Mouse (Mus musculus) Patski (cell line): ENCODE measurements around the gene Ptpdc1. TPM values are rescaled to one million over a fixed set of nuclear protein-coding genes. Genes with fewer than 3 reads are reported as not detected.

Experiments
- ATAC-seq: fragments of 100-300 bp; one replicate; pipeline ENCODE4 v1.8.0; 2021
- CTCF ChIA-PET: fragments of 350-600 bp; sonication (Branson Sonifier 250); formaldehyde crosslinking; loops from one replicate; lab custom pipeline; 2022; ENCODE audit warnings: inconsistent platforms; lab: Charles Lee
- POLR2A ChIA-PET: fragments of 350-600 bp; sonication (Branson Sonifier 250); formaldehyde crosslinking; loops from one replicate; lab custom pipeline; 2022; ENCODE audit warnings: antibody characterized with exemption, inconsistent platforms; lab: Charles Lee
- DNase-seq: peaks from one replicate; pipeline ENCODE4 v3.0.0-alpha.2; 2011; ENCODE audit warnings: low read depth, low spot score
- H3K27me3 ChIP-seq: fragments of 371-371 bp; one replicate; pipeline ENCODE4 v1.5.1; 2021
- CTCF ChIP-seq: fragments of 100-300 bp; IDR thresholded peaks from one replicate; pipeline ENCODE4 v1.5.1; 2021
- in situ Hi-C: fragments of 300-500 bp; cut with MboI; formaldehyde crosslinking; loops from 3 replicates; pipeline ENCODE4 v1.11.1; 2018; ENCODE audit warnings: low pct_unique_long_range_greater_than_20kb, mixed read lengths
- polyA plus RNA-seq: library from polyadenylated mRNA; unstranded; gene quantifications from one replicate; pipeline ENCODE4 v1.2.3, GENCODE M21; 2021

Ptpdc1 gene
- polyA plus RNA-seq, 1 experiment from 2014 or later: 8.9 TPM

DNA sequence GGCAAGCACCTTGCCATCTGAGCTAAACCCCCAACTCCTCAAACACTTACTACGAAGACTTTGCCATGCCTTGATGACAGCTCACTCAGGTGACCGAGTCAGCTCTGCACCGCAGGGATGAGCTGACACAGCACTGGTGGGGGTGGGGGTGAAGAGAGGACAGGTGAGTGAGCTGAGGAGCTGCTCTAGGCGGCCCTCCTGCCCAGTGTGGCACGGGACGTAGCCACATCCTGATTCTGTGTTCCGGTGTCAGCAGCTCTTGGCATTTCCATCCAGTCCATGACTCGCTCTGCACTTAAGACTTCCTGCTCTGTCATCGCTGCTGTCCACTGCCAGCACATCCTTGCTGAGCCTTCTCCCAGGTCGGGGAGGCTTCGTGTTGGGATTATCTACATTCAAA is 38.1 kb downstream of the Ptpdc1 start:
- in situ Hi-C loops: no loop called here
- CTCF ChIA-PET: no interaction called here
- POLR2A ChIA-PET: no interaction called here
- no peak for DNase-seq
- no peak for TF ChIP-seq CTCF
- H3K27me3 ChIP-seq: no peaks in the 10 kb centered on the region
- ATAC-seq: no peak

DNA sequence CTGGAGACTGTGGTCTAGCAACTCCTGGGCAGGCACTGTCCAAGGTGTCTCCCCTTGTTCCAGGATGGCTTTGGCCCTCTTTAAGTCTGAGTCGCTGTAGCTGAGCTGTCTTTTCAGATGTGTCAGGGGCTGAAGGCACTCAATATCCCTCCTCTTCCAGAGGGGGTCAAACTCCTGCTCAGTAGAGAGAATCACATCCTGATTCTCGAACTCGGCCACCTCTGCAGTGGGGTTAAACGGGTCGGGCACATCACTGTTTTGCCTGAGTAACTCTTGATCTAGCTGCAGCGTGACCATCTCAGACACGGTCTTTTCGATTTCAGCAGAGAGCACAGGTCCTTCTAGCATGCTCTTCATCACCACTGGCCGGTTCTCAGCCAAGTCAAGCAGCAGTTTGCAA is 39.0 kb downstream of the Ptpdc1 start:
- no peaks in the 10 kb centered on the region for H3K27me3 ChIP-seq
- ChIA-PET POLR2A (no interaction called here), CTCF (no interaction called here)
- ATAC-seq (no peak), DNase-seq (no peak)
- no peak for TF ChIP-seq CTCF
- in situ Hi-C loops: no loop called here

DNA sequence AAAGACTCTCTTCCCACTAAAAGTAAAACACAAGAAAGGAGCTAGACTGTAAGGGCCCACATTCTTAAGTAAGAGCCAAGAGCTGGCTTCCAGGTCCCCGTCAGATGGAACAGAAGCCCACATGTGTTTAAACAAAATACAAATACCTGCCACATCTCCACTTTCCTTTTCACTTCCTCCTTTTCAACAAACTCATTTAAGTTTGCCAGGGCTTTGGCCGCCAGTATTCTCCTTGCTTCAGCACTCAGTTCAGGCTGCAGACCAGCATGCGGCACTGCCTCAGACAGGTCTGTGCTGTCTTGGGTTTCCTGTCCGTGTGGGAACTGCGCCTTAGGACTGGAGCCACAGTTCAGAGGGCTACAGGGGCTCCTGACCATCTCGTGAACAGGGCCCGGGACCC is 39.7 kb downstream of the Ptpdc1 start:
- ChIA-PET CTCF (interaction anchor here (3.9 kb wide), 1 partner anchor 56 kb away, joined by 13 read pairs; no protein-coding TSS in a partner anchor), POLR2A (no interaction called here)
- in situ Hi-C loops: no loop called here
- DNase-seq: no peak
- no peak for ATAC-seq
- no peak for TF ChIP-seq CTCF
- no peaks in the 10 kb centered on the region for H3K27me3 ChIP-seq

DNA sequence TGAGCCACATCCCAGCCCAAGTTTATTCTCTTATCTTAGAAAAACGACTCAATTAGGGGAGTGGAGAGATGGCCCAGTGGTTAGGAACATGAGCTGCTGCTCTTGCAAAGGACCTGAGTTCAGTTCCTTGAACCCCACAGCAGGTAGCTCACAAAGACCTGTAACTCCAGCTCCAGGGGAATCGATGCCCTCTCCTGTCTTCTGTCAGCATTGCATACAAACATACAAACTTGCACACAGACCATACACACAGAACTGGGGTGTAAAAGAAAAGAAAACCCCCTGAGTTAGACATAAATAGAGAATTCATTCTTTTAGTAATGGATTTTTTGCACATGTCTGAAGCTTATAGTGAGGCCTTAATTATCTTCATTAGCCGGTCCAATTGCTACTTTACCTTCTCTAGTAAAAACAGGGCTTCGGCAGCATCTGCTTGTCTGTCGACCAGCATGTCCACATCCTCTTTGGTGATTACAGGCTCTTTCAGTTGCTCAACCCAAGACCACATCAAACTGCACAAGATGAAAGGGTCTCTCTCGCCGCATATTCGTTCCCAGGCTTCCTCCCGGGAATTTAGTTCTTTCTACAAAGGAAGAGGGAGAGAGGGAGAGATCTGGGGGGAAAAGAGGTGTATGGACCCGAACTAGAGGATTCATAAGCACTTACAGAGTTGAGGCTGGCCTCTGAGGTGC is 42.6 kb downstream of the Ptpdc1 start:
- POLR2A ChIA-PET: no interaction called here
- no peak for TF ChIP-seq CTCF
- ATAC-seq (no peak), DNase-seq (no peak)
- in situ Hi-C loops: no loop called here
- CTCF ChIA-PET: interaction anchor here (0.6 to 3.9 kb wide), 3 partner anchors 8 to 54 kb away, joined by 3 to 13 read pairs (median 3); no protein-coding TSS in a partner anchor
- H3K27me3 ChIP-seq: no peaks in the 10 kb centered on the region

DNA sequence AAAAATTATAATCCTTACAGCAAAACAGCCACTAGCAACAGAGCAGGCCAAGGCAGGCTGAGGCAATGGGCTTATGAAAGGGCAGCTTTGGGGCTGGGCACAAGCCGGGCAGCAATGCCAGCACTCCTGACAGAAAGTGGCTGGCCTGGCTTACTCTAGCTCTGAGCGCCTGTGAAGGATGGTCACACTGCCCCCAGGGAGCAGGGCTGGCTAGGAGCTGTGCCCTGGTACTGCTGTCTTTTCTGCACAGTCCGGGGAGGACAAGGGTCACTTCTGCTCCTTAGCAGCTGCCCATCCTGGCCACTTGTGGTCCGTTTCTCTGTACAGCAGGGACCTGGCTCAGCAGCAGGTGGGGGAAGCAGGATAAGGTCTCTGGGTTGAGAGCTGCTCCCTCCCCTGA is 46.8 kb downstream of the Ptpdc1 start:
- no peak for TF ChIP-seq CTCF
- DNase-seq (no peak), ATAC-seq (no peak)
- H3K27me3 ChIP-seq: no peaks in the 10 kb centered on the region
- in situ Hi-C loops: no loop called here
- ChIA-PET POLR2A (no interaction called here), CTCF (interaction anchor here (1.1 to 1.4 kb wide), 2 partner anchors 50 to 58 kb away, joined by 3 to 4 read pairs; no protein-coding TSS in a partner anchor)

DNA sequence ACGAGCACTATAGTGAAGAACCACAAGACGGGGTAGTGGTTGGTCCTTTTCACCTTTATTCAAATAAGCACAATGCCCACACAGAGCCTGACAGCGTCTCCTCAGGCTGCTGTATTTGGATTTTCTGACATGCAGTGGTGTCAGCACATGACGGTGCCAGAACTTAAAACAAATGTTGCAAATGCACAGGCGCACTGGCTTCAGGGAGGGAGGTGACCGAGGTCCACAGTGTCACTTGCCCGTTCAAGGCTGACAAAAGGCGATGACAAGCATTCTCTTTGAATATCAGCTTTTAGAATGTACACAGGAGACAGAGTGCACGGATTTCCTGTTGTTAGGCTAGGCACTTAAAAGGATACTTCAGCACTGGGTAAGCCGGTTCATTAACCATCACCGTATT is 47.6 kb downstream of the Ptpdc1 start:
- no peak for DNase-seq
- no peak for TF ChIP-seq CTCF
- ChIA-PET CTCF (interaction anchor here (1.4 kb wide), 1 partner anchor 49 kb away, joined by 4 read pairs; no protein-coding TSS in a partner anchor), POLR2A (no interaction called here)
- no peaks in the 10 kb centered on the region for H3K27me3 ChIP-seq
- no peak for ATAC-seq
- in situ Hi-C loops: no loop called here

DNA sequence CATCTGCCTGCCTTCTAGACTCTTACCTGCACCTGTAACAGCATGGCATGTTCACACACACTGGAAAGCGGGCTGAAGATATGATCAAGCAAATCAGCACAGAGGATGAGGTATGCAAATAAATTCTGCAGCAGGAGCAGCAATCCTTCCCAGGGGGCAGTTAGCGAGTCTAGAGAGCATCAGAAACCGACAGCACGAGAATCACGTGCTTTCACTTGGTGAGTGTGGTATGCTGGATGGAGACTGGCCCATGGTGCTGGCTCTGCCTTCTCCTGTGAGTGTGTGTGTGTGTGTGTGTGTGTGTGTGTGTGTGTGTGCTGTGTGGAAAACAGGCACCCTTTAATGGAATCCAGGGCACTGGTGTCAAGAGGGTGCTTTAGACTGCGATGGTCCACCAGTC is 48.5 kb downstream of the Ptpdc1 start:
- no peaks in the 10 kb centered on the region for H3K27me3 ChIP-seq
- in situ Hi-C loops: no loop called here
- DNase-seq: no peak
- POLR2A ChIA-PET: no interaction called here
- CTCF ChIA-PET: no interaction called here
- TF ChIP-seq CTCF: no peak
- no peak for ATAC-seq

DNA sequence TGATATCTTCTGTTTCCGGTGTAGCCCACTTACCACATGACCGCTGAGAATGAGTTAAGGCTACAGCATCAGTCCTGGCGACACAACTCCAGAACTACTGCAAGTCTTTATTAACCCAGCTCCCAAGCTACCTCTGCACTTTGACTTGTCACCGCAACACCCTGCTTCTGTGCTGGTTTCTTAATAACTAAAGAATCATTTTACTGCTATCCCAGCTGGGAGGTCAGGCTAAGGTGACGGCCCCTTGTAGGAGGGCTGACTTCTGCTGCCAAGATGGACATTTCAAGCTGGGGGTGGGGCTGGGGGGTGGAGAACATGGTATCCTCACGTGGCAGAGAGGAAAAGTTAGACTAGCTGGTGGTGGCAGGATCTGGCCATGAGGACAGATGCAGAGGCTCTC is 50.7 kb downstream of the Ptpdc1 start:
- no peaks in the 10 kb centered on the region for H3K27me3 ChIP-seq
- ATAC-seq: no peak
- POLR2A ChIA-PET: no interaction called here
- TF ChIP-seq CTCF: no peak
- CTCF ChIA-PET: interaction anchor here (0.7 to 2.0 kb wide), 6 partner anchors 9 to 65 kb away, joined by 3 to 14 read pairs (median 4); no protein-coding TSS in a partner anchor
- DNase-seq: no peak
- in situ Hi-C loops: loop anchor here (5.0 kb wide), 2 partner anchors 42 to 63 kb away; no protein-coding TSS in a partner anchor

DNA sequence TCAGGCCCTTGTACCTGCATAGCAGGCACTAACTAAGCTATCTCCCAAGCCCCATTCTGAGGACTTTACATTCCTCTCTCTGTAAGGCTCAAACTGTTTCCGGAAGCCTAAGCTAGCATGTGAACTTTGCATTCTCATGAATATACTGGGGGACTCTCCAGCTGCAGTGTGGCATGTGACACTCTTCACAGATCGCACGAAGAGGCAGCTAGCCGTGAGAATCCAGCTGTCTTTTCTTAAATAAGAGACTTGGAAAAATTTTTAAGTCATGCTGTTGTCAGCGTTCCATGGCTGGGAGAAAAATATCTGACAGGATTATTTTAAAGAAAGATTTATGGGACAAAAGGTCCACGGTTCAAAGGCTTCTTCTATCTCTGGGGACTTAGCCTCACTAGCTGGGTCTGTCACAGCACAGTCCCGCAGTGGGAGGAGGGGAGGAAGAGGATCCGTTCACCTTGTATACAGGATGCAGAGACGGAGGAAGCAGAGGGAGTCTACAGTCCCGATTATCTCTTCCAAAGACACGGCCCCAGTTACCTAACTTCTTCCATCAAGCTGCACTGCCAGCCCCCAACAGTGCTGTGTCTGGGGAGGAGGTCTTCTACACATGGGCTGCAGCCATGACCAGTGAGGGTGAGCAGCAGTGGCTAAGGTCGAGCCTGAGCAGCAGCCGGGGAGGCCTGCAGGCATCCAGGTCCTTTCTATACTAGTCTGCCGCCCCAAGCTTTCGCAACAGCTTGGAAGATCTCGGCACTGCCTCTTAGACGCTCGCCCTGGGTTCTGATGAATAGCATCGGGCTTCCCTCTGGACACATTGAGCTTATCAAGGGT is 51.7 kb downstream of the Ptpdc1 start:
- in situ Hi-C loops: loop anchor here (5.0 kb wide), 2 partner anchors 41 to 64 kb away; no protein-coding TSS in a partner anchor
- H3K27me3 ChIP-seq: no peaks in the 10 kb centered on the region
- ATAC-seq (no peak), DNase-seq (no peak)
- ChIA-PET POLR2A (no interaction called here), CTCF (interaction anchor here (0.7 to 2.0 kb wide), 7 partner anchors 8 to 66 kb away, joined by 3 to 14 read pairs (median 4); no protein-coding TSS in a partner anchor)
- TF ChIP-seq CTCF: no peak

DNA sequence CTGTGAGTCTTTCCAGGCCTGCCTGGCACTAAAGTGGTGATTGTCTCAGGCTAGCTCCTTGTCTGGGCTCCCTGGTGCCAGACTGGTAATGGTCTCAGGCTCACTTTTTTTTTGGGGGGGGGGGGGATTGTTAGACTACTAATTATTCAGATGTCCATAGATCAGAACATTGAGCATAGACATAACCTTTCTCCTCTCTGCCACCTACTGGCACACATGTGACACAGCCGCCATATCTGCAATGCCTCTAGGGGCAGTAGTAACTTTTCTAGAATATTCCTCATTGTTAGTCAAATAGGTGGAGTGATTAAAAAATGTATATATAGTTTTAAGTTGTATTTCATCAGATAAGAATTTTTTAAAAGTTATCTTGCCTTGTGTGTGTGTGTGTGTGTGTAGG is 53.3 kb downstream of the Ptpdc1 start:
- TF ChIP-seq CTCF: peak; percentile 93
- ATAC-seq (no peak), DNase-seq (no peak)
- H3K27me3 ChIP-seq: no peaks in the 10 kb centered on the region
- ChIA-PET POLR2A (interaction anchor here (0.6 kb wide), 2 partner anchors 19 to 1660 kb away, joined by 3 to 5 read pairs; no protein-coding TSS in a partner anchor), CTCF (interaction anchor here (0.6 to 4.7 kb wide), 11 partner anchors 11 to 68 kb away, joined by 3 to 43 read pairs (median 4); no protein-coding TSS in a partner anchor)
- in situ Hi-C loops: loop anchor here (5.0 kb wide), 2 partner anchors 40 to 65 kb away; no protein-coding TSS in a partner anchor
